ENCODE assay signal across 8 mouse cellular contexts in genomic region chr5:142905038-142905695, GRCm38 (mm10). TPM values are rescaled to one million over a fixed set of nuclear protein-coding genes. Genes with fewer than 3 reads are reported as not detected.
DNase-seq lines count a peak whose midpoint lies in the region; ATAC-seq and TF ChIP-seq lines count a peak whose summit lies in the region.

No protein-coding gene starts in this region.

- 0 out of 2 replicates have a peak, but pooled peaks have one; percentile 0 for ATAC-seq in lung, embryonic 14.5 days (ENCODE audit: insufficient read depth)
- ATAC-seq in embryonic facial prominence, embryonic 11.5 days (replicated peaks; ENCODE audit: insufficient number of reproducible peaks, low FRiP score, low TSS enrichment, low read depth) = peak; percentile 2; the same call in 1 of the 2 replicates
- ATAC-seq in hindbrain, embryonic 15.5 days (ENCODE audit: low FRiP score, low read depth) = peak; percentile 1; the same call in 1 of the 2 replicates
- ATAC-seq in midbrain, postnatal 0 days (ENCODE audit: low FRiP score) = 0 out of 2 replicates have a peak, but pooled peaks have one; percentile 0

- 3% methylated on average over 27 of the region's 27 CpGs for WGBS in lung, embryonic 14.5 days
- WGBS in embryonic facial prominence, embryonic 11.5 days = 5% methylated on average over 27 of the region's 27 CpGs
- WGBS in hindbrain, embryonic 15.5 days = 3% methylated on average over 27 of the region's 27 CpGs
- WGBS in midbrain, postnatal 0 days = 4% methylated on average over 27 of the region's 27 CpGs

- peak overlapping the region; percentile 100 for H3K9ac ChIP-seq in lung, embryonic 14.5 days
- peak overlapping the region; percentile 100 for H3K9ac ChIP-seq in embryonic facial prominence, embryonic 11.5 days (replicated peaks; ENCODE audit: low read length)
- peak overlapping the region; percentile 100 for H3K9ac ChIP-seq in hindbrain, embryonic 15.5 days
- peak overlapping the region; percentile 100 for H3K9ac ChIP-seq in midbrain, postnatal 0 days (replicated peaks; ENCODE audit: low read length, poor library complexity, severe bottlenecking)

- no peak for TF ChIP-seq CTCF in lung, embryonic 14.5 days (IDR thresholded peaks at IDR 0.05; ENCODE audit: low read depth)
- TF ChIP-seq CTCF in midbrain, postnatal 0 days (IDR thresholded peaks at IDR 0.05) = no peak

- H3K36me3 ChIP-seq in lung, embryonic 14.5 days (ENCODE audit: insufficient read depth) = peaks cover 55% of the 10 kb centered on the region
- H3K36me3 ChIP-seq in embryonic facial prominence, embryonic 11.5 days (replicated peaks; ENCODE audit: control insufficient read depth, insufficient read depth, low read depth, low read length) = peaks cover 14% of the 10 kb centered on the region
- H3K36me3 ChIP-seq in hindbrain, embryonic 15.5 days = peaks cover 48% of the 10 kb centered on the region
- H3K36me3 ChIP-seq in midbrain, postnatal 0 days (ENCODE audit: insufficient read depth, low read length) = peaks cover 38% of the 10 kb centered on the region

- H3K4me1 ChIP-seq in lung, embryonic 14.5 days (ENCODE audit: insufficient read depth) = peaks cover 34% of the 10 kb centered on the region
- no peaks in the 10 kb centered on the region; the same call in 1 of the 2 replicates for H3K4me1 ChIP-seq in embryonic facial prominence, embryonic 11.5 days (ENCODE audit: control insufficient read depth, insufficient read depth, low read length)
- peaks cover 65% of the 10 kb centered on the region for H3K4me1 ChIP-seq in hindbrain, embryonic 15.5 days (replicated peaks)
- H3K4me1 ChIP-seq in midbrain, postnatal 0 days (ENCODE audit: insufficient read depth, low read length) = peaks cover 18% of the 10 kb centered on the region

- H3K27me3 ChIP-seq in lung, embryonic 14.5 days (ENCODE audit: insufficient read depth, low read length) = no peaks in the 10 kb centered on the region
- H3K27me3 ChIP-seq in embryonic facial prominence, embryonic 11.5 days (ENCODE audit: control insufficient read depth, insufficient read depth, low read length) = no peaks in the 10 kb centered on the region
- no peaks in the 10 kb centered on the region for H3K27me3 ChIP-seq in hindbrain, embryonic 15.5 days
- H3K27me3 ChIP-seq in midbrain, postnatal 0 days (ENCODE audit: insufficient read depth, low read length) = no peaks in the 10 kb centered on the region

- DNase-seq in lung, embryonic 14.5 days = peak; percentile 26
- DNase-seq in lung, postnatal 36 days = no peak
- DNase-seq in embryonic facial prominence, embryonic 11.5 days (ENCODE audit: low spot score) = no peak
- no peak for DNase-seq in midbrain, postnatal 0 days (ENCODE audit: low spot score)
- DNase-seq in spleen, adult 18-20 months = no peak
- DNase-seq in right cerebral cortex, postnatal 4 days = no peak
- DNase-seq in frontal cortex, postnatal 36 days (ENCODE audit: low spot score in 2 of 2) = no peak

- peak overlapping the region; percentile 100 for H3K27ac ChIP-seq in lung, embryonic 14.5 days (ENCODE audit: low read depth)
- H3K27ac ChIP-seq in embryonic facial prominence, embryonic 11.5 days (replicated peaks; ENCODE audit: low read depth, low read length) = peak overlapping the region; percentile 100
- peak overlapping the region; percentile 100 for H3K27ac ChIP-seq in hindbrain, embryonic 15.5 days (replicated peaks)
- H3K27ac ChIP-seq in midbrain, postnatal 0 days (ENCODE audit: low read depth, low read length) = peak overlapping the region; percentile 100

- H3K4me3 ChIP-seq in lung, embryonic 14.5 days (ENCODE audit: low read depth, low read length) = peak overlapping the region; percentile 100
- H3K4me3 ChIP-seq in embryonic facial prominence, embryonic 11.5 days (ENCODE audit: low read depth, low read length) = peak overlapping the region; percentile 100
- peak overlapping the region; percentile 87 for H3K4me3 ChIP-seq in hindbrain, embryonic 15.5 days
- peak overlapping the region; percentile 97 for H3K4me3 ChIP-seq in midbrain, postnatal 0 days (ENCODE audit: low read depth, low read length)

- no peaks in the 10 kb centered on the region for H3K9me3 ChIP-seq in lung, embryonic 14.5 days (ENCODE audit: low read depth, low read length)
- no peaks in the 10 kb centered on the region for H3K9me3 ChIP-seq in embryonic facial prominence, embryonic 11.5 days (replicated peaks; ENCODE audit: control insufficient read depth, low read length)
- no peaks in the 10 kb centered on the region for H3K9me3 ChIP-seq in hindbrain, embryonic 15.5 days
- no peaks in the 10 kb centered on the region for H3K9me3 ChIP-seq in midbrain, postnatal 0 days (ENCODE audit: low read length)

- H3K4me2 ChIP-seq in lung, embryonic 14.5 days = peak overlapping the region; percentile 89
- H3K4me2 ChIP-seq in embryonic facial prominence, embryonic 11.5 days (ENCODE audit: low read depth, low read length) = peak overlapping the region; percentile 82
- H3K4me2 ChIP-seq in hindbrain, embryonic 15.5 days = peak overlapping the region; percentile 86
- peak overlapping the region; percentile 78 for H3K4me2 ChIP-seq in midbrain, postnatal 0 days (ENCODE audit: low read depth, low read length, poor library complexity, severe bottlenecking)

RNA-seq across cellular contexts. Expression of gene Actb, which starts 1.4 kb away (rescaled TPM):
- 16,801 and 17,929 TPM in 2 replicates for polyA plus RNA-seq in lung, embryonic 14.5 days (2014; fragmentation: Nextera tagmentation; extraction: Ambion mirVana)
- polyA plus RNA-seq in embryonic facial prominence, embryonic 11.5 days (2014; fragmentation: Nextera tagmentation; extraction: Ambion mirVana) = 16,388 and 16,949 TPM in 2 replicates
- polyA plus RNA-seq in hindbrain, embryonic 15.5 days (2015; fragmentation: Nextera tagmentation; extraction: Ambion mirVana) = 13,458 and 13,965 TPM in 2 replicates
- 5,191 and 5,200 TPM in 2 replicates for total RNA-seq in midbrain, postnatal 0 days (2014; rRNA removed)
- polyA plus RNA-seq in midbrain, postnatal 0 days (2015; fragmentation: Nextera tagmentation; extraction: Ambion mirVana) = 15,915 and 17,004 TPM in 2 replicates

RNA-seq across cellular contexts. Expression of gene Fbxl18, which starts 9.9 kb away (rescaled TPM):
- polyA plus RNA-seq in lung, embryonic 14.5 days (2014; fragmentation: Nextera tagmentation; extraction: Ambion mirVana) = 11.2 and 11.8 TPM in 2 replicates
- 7.6 and 8.4 TPM in 2 replicates for polyA plus RNA-seq in embryonic facial prominence, embryonic 11.5 days (2014; fragmentation: Nextera tagmentation; extraction: Ambion mirVana)
- polyA plus RNA-seq in hindbrain, embryonic 15.5 days (2015; fragmentation: Nextera tagmentation; extraction: Ambion mirVana) = 30.3 and 33.3 TPM in 2 replicates
- total RNA-seq in midbrain, postnatal 0 days (2014; rRNA removed) = 52.8 and 67.5 TPM in 2 replicates
- 25.5 and 27.5 TPM in 2 replicates for polyA plus RNA-seq in midbrain, postnatal 0 days (2015; fragmentation: Nextera tagmentation; extraction: Ambion mirVana)

RNA-seq across cellular contexts. Expression of gene Fscn1, which starts 55.0 kb away (rescaled TPM):
- polyA plus RNA-seq in lung, embryonic 14.5 days (2014; fragmentation: Nextera tagmentation; extraction: Ambion mirVana) = 331 and 347 TPM in 2 replicates
- 520 and 537 TPM in 2 replicates for polyA plus RNA-seq in embryonic facial prominence, embryonic 11.5 days (2014; fragmentation: Nextera tagmentation; extraction: Ambion mirVana)
- 488 and 506 TPM in 2 replicates for polyA plus RNA-seq in hindbrain, embryonic 15.5 days (2015; fragmentation: Nextera tagmentation; extraction: Ambion mirVana)
- total RNA-seq in midbrain, postnatal 0 days (2014; rRNA removed) = 536 and 616 TPM in 2 replicates
- polyA plus RNA-seq in midbrain, postnatal 0 days (2015; fragmentation: Nextera tagmentation; extraction: Ambion mirVana) = 485 and 504 TPM in 2 replicates
